30 mouse cellular contexts compared by ENCODE assay signal in the genomic region with DNA sequence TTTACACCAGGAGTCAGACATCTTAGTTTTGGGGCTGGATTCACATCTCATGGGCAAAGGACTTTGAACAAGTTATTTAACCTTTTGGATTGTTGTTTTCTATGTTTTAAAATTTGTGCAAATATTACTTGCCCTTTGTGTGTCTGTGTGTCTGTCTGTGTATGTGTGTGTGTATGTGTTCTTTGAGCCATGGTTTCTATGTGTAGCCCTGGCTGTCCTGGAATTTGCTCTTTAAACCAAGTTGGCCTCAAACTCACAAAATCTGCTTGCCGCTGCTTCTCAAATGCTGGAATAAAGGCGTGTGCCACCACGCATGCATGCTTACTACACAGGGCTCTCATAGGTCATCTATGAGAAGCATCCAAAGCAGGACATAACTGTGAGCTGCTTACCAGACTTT. TPM values are rescaled to one million over a fixed set of nuclear protein-coding genes. Genes with fewer than 3 reads are reported as not detected.
"Had no signal": no experiment of that assay in that cellular context is flagged by ENCODE, and none has a peak within 500 bp of the region (broad histone marks: within the 10 kb centered on the region; RNA-seq: fewer than 3 reads in every experiment).

No protein-coding gene starts in this region.

- H3K27me3 ChIP-seq: embryonic facial prominence, embryonic 12.5 days; embryonic facial prominence, embryonic 13.5 days; embryonic facial prominence, embryonic 15.5 days; forebrain, embryonic 12.5 days; forebrain, embryonic 13.5 days; forebrain, embryonic 15.5 days had no signal

- H3K4me3 ChIP-seq: embryonic facial prominence, embryonic 10.5 days; embryonic facial prominence, embryonic 12.5 days; embryonic facial prominence, embryonic 13.5 days; embryonic facial prominence, embryonic 15.5 days; erythroblast, embryonic 14.5 days; forebrain, embryonic 10.5 days; forebrain, embryonic 12.5 days; forebrain, embryonic 13.5 days; forebrain, embryonic 15.5 days; gastrocnemius, adult 2 months; heart, adult 2 months had no signal

- H3K9ac ChIP-seq: embryonic facial prominence, embryonic 12.5 days; embryonic facial prominence, embryonic 13.5 days; embryonic facial prominence, embryonic 15.5 days; forebrain, embryonic 12.5 days; forebrain, embryonic 13.5 days; forebrain, embryonic 15.5 days; forebrain, postnatal 0 days had no signal

- ATAC-seq: forebrain, embryonic 13.5 days; forebrain, embryonic 14.5 days; forebrain, embryonic 15.5 days; forebrain, embryonic 16.5 days; forebrain, postnatal 0 days had no signal

- H3K9me3 ChIP-seq: embryonic facial prominence, embryonic 10.5 days; embryonic facial prominence, embryonic 12.5 days; embryonic facial prominence, embryonic 13.5 days; embryonic facial prominence, embryonic 15.5 days; forebrain, embryonic 10.5 days; forebrain, embryonic 12.5 days; forebrain, embryonic 13.5 days; forebrain, embryonic 15.5 days had no signal

- H3K4me2 ChIP-seq: embryonic facial prominence, embryonic 12.5 days; embryonic facial prominence, embryonic 13.5 days; embryonic facial prominence, embryonic 15.5 days; forebrain, embryonic 12.5 days; forebrain, embryonic 13.5 days; forebrain, embryonic 15.5 days had no signal

- H3K4me1 ChIP-seq: embryonic facial prominence, embryonic 15.5 days; forebrain, embryonic 10.5 days; forebrain, embryonic 12.5 days; forebrain, embryonic 13.5 days; forebrain, embryonic 15.5 days had no signal

- H3K27ac ChIP-seq: embryonic facial prominence, embryonic 10.5 days; embryonic facial prominence, embryonic 12.5 days; embryonic facial prominence, embryonic 13.5 days; embryonic facial prominence, embryonic 15.5 days; forebrain, embryonic 10.5 days; forebrain, embryonic 12.5 days; forebrain, embryonic 13.5 days; forebrain, embryonic 15.5 days; gastrocnemius, adult 2 months; heart, adult 2 months had no signal

- DNase-seq: cerebellum, adult 2 months; cerebellum, adult 8-10 months; cerebellum, adult 9-10 months; cerebellum, adult 9-11 months; cerebellum, postnatal 10 days; cerebellum, postnatal 14 days; cerebellum, postnatal 25 days; cerebellum, postnatal 36 days; embryo, embryonic 11 days; forebrain, postnatal 0 days; gastrocnemius, adult 2 months; gastrocnemius, postnatal 10 days; gastrocnemius, postnatal 14 days; gastrocnemius, postnatal 25 days; gastrocnemius, postnatal 36 days; heart, adult 11 months; heart, adult 18-20 months; heart, adult 2 months had no signal

RNA-seq across cellular contexts. Expression of a gene that starts 10.8 kb away (rescaled TPM):
- total RNA-seq: granulocyte monocyte progenitor cell, adult 5-6 weeks had no signal
- polyA plus RNA-seq: erythroblast, embryonic 14.5 days had no signal
